In genomic region chr2:23067552-23068369, GRCm38 (mm10) we compare ENCODE assay signal across 8 mouse cellular contexts. TPM values are rescaled to one million over a fixed set of nuclear protein-coding genes. Genes with fewer than 3 reads are reported as not detected.
DNase-seq lines count a peak whose midpoint lies in the region; ATAC-seq and TF ChIP-seq lines count a peak whose summit lies in the region.

Acbd5 (plus strand) TSS chr2:23068167.

- no peaks in the 10 kb centered on the region for H3K9me3 ChIP-seq in forebrain, embryonic 10.5 days
- H3K9me3 ChIP-seq in heart, embryonic 15.5 days (replicated peaks): no peaks in the 10 kb centered on the region
- H3K9me3 ChIP-seq in liver, embryonic 14.5 days (ENCODE audit: control insufficient read depth, low read length): no peaks in the 10 kb centered on the region
- H3K9me3 ChIP-seq in neural tube, embryonic 11.5 days (ENCODE audit: control insufficient read depth, low read length): no peaks in the 10 kb centered on the region
- no peaks in the 10 kb centered on the region for H3K9me3 ChIP-seq in stomach, postnatal 0 days (ENCODE audit: control insufficient read depth, low read length)

- peak within 1 kb of the TSS; percentile 87 for H3K9ac ChIP-seq in heart, embryonic 15.5 days
- peak within 1 kb of the TSS; percentile 90 for H3K9ac ChIP-seq in liver, embryonic 14.5 days (replicated peaks)
- peak within 1 kb of the TSS; percentile 74 for H3K9ac ChIP-seq in neural tube, embryonic 11.5 days (ENCODE audit: low read length)
- H3K9ac ChIP-seq in stomach, postnatal 0 days (ENCODE audit: low read length): peak within 1 kb of the TSS; percentile 78

- H3K4me2 ChIP-seq in heart, embryonic 15.5 days: peak within 1 kb of the TSS; percentile 94
- H3K4me2 ChIP-seq in liver, embryonic 14.5 days (ENCODE audit: low read depth): peak within 1 kb of the TSS; percentile 99
- H3K4me2 ChIP-seq in neural tube, embryonic 11.5 days (ENCODE audit: low read depth): peak within 1 kb of the TSS; percentile 91
- peak within 1 kb of the TSS; percentile 98 for H3K4me2 ChIP-seq in stomach, postnatal 0 days (replicated peaks; ENCODE audit: low read depth)

- H3K4me3 ChIP-seq in forebrain, embryonic 10.5 days: peak within 1 kb of the TSS; percentile 75
- peak within 1 kb of the TSS; percentile 86 for H3K4me3 ChIP-seq in heart, embryonic 15.5 days
- H3K4me3 ChIP-seq in liver, embryonic 14.5 days (ENCODE audit: insufficient read depth in 1 of 2, low read depth in 2 of 2, low read length in 2 of 2): peak within 1 kb of the TSS; percentile 76 to 81
- peak within 1 kb of the TSS; percentile 56 for H3K4me3 ChIP-seq in neural tube, embryonic 11.5 days (ENCODE audit: low read depth, low read length)
- peak within 1 kb of the TSS; percentile 49 for H3K4me3 ChIP-seq in stomach, postnatal 0 days (ENCODE audit: low read depth, low read length)

- TF ChIP-seq EP300 in liver, embryonic 14.5 days (IDR thresholded peaks at IDR 0.05; ENCODE audit: low read depth): no peak
- TF ChIP-seq EP300 in stomach, postnatal 0 days (optimal IDR thresholded peaks at IDR 0.05): no peak

- H3K4me1 ChIP-seq in forebrain, embryonic 10.5 days: peaks cover 14% of the 10 kb centered on the region
- H3K4me1 ChIP-seq in heart, embryonic 15.5 days (replicated peaks): no peaks in the 10 kb centered on the region; the same call in 1 of the 2 replicates
- peaks cover 3 to 6% of the 10 kb centered on the region in 2 experiments; a peak in 2 of 4 replicates for H3K4me1 ChIP-seq in liver, embryonic 14.5 days (replicated peaks; ENCODE audit: control insufficient read depth in 2 of 2, insufficient read depth in 2 of 2, low read length in 1 of 2)
- no peaks in the 10 kb centered on the region for H3K4me1 ChIP-seq in neural tube, embryonic 11.5 days (ENCODE audit: control insufficient read depth, insufficient read depth, low read length)
- no peaks in the 10 kb centered on the region for H3K4me1 ChIP-seq in stomach, postnatal 0 days (replicated peaks; ENCODE audit: control insufficient read depth, insufficient read depth)

- 3% methylated on average over 34 of the region's 34 CpGs for WGBS in forebrain, embryonic 10.5 days
- WGBS in heart, embryonic 15.5 days: 2% methylated on average over 34 of the region's 34 CpGs
- WGBS in liver, embryonic 14.5 days (ENCODE audit: insufficient replicate concordance): 3% methylated on average over 34 of the region's 34 CpGs
- 3% methylated on average over 34 of the region's 34 CpGs for WGBS in neural tube, embryonic 11.5 days
- 2% methylated on average over 34 of the region's 34 CpGs for WGBS in stomach, postnatal 0 days

- peak; percentile 95 to 96 for DNase-seq in CD8-positive naive resting alpha-beta T cell, adult 2 months (ENCODE audit: low read depth in 2 of 2, low spot score in 2 of 2)
- DNase-seq in c-Kit-positive CD71-negative TER-119-negative erythroid progenitor cells, embryonic 14.5 days (ENCODE audit: low read depth): peak; percentile 94
- DNase-seq in forebrain, embryonic 10.5 days (ENCODE audit: extremely low spot score, low spot score): peak; percentile 93
- DNase-seq in kidney, postnatal 25 days: peak; percentile 96 to 99
- DNase-seq in liver, embryonic 14.5 days (ENCODE audit: low read depth in 3 of 3, low spot score in 3 of 3): peak; percentile 92 to 95 (median 94)
- peak; percentile 95 for DNase-seq in neural tube, embryonic 11.5 days (ENCODE audit: low spot score)
- peak; percentile 97 for DNase-seq in stomach, postnatal 0 days (ENCODE audit: low spot score)

- ATAC-seq in heart, embryonic 15.5 days (replicated peaks; ENCODE audit: insufficient number of reproducible peaks, insufficient read depth, low FRiP score, low read depth): peak; percentile 94
- ATAC-seq in liver, embryonic 14.5 days (ENCODE audit: insufficient read depth): peak; percentile 91
- ATAC-seq in neural tube, embryonic 11.5 days (ENCODE audit: insufficient read depth, low FRiP score, low TSS enrichment): peak; percentile 95
- peak; percentile 97 for ATAC-seq in stomach, postnatal 0 days (ENCODE audit: low FRiP score, low TSS enrichment)

- H3K27me3 ChIP-seq in forebrain, embryonic 10.5 days (ENCODE audit: poor library complexity, severe bottlenecking): no peaks in the 10 kb centered on the region
- no peaks in the 10 kb centered on the region for H3K27me3 ChIP-seq in heart, embryonic 15.5 days
- no peaks in the 10 kb centered on the region for H3K27me3 ChIP-seq in liver, embryonic 14.5 days (ENCODE audit: control insufficient read depth, insufficient read depth, low read length)
- no peaks in the 10 kb centered on the region for H3K27me3 ChIP-seq in neural tube, embryonic 11.5 days (ENCODE audit: control insufficient read depth, insufficient read depth, low read length)
- no peaks in the 10 kb centered on the region for H3K27me3 ChIP-seq in stomach, postnatal 0 days (ENCODE audit: control insufficient read depth, insufficient read depth, low read length)

- no peak for TF ChIP-seq CTCF in liver, embryonic 14.5 days (IDR thresholded peaks at IDR 0.05; ENCODE audit: low read depth)
- TF ChIP-seq CTCF in stomach, postnatal 0 days (IDR thresholded peaks at IDR 0.05; ENCODE audit: low read depth): peak; percentile 4; the same call in 1 of the 2 replicates

- H3K36me3 ChIP-seq in forebrain, embryonic 10.5 days (replicated peaks): peaks cover 5% of the 10 kb centered on the region; the same call in 1 of the 2 replicates
- H3K36me3 ChIP-seq in heart, embryonic 15.5 days: peaks cover 5% of the 10 kb centered on the region; the same call in 1 of the 2 replicates
- H3K36me3 ChIP-seq in liver, embryonic 14.5 days (replicated peaks; ENCODE audit: control insufficient read depth, insufficient read depth, low read depth): no peaks in the 10 kb centered on the region
- H3K36me3 ChIP-seq in neural tube, embryonic 11.5 days (ENCODE audit: control insufficient read depth, insufficient read depth, low read length): no peaks in the 10 kb centered on the region
- no peaks in the 10 kb centered on the region for H3K36me3 ChIP-seq in stomach, postnatal 0 days (ENCODE audit: control insufficient read depth, insufficient read depth, low read length)

- peak within 1 kb of the TSS; percentile 92 for H3K27ac ChIP-seq in forebrain, embryonic 10.5 days
- peak within 1 kb of the TSS; percentile 96 for H3K27ac ChIP-seq in heart, embryonic 15.5 days
- H3K27ac ChIP-seq in liver, embryonic 14.5 days: peak within 1 kb of the TSS; percentile 96
- H3K27ac ChIP-seq in neural tube, embryonic 11.5 days (ENCODE audit: low read depth, low read length): peak within 1 kb of the TSS; percentile 87
- peak within 1 kb of the TSS; percentile 99 for H3K27ac ChIP-seq in stomach, postnatal 0 days (replicated peaks)

RNA-seq across cellular contexts. Expression of gene Acbd5, which starts in this region (rescaled TPM):
- polyA plus RNA-seq in forebrain, embryonic 10.5 days (2016; fragmentation: Nextera tagmentation; extraction: Ambion mirVana): 27.8 and 28.8 TPM in 2 replicates
- polyA plus RNA-seq in heart, embryonic 15.5 days (2015; fragmentation: Nextera tagmentation; extraction: Ambion mirVana): 25.8 and 31.5 TPM in 2 replicates
- 3.2 and 6.1 TPM in 2 replicates for polyA plus RNA-seq in liver, embryonic 14.5 days (2012; rRNA removed)
- 10.4 and 11.1 TPM in 2 replicates for polyA plus RNA-seq in liver, embryonic 14.5 days (2014; fragmentation: Nextera tagmentation; extraction: Ambion mirVana)
- polyA plus RNA-seq in neural tube, embryonic 11.5 days (2014; fragmentation: Nextera tagmentation; extraction: Ambion mirVana): 43.5 and 45.1 TPM in 2 replicates
- 27.8 and 32.9 TPM in 2 replicates for polyA plus RNA-seq in stomach, postnatal 0 days (2015; fragmentation: Nextera tagmentation; extraction: Ambion mirVana)

Comparison
In these comparisons a context has a peak if more than half of its experiments do, and no peak if none do; other contexts are left out.
1. Peak in every context shown above with its lines: DNase-seq, ATAC-seq, H3K4me3 ChIP-seq and H3K27ac ChIP-seq.